Mouse (Mus musculus) neural tube, embryonic 10.5 days (tissue): ENCODE measurements around the gene Adprhl2.

ENCODE experiments used
- DNase-seq: peaks from one replicate; pipeline ENCODE4 v3.0.0-alpha.2; 2017; ENCODE audit warnings: low spot score; ENCODE audit errors: extremely low spot score

Gene Adprhl2

DNA sequence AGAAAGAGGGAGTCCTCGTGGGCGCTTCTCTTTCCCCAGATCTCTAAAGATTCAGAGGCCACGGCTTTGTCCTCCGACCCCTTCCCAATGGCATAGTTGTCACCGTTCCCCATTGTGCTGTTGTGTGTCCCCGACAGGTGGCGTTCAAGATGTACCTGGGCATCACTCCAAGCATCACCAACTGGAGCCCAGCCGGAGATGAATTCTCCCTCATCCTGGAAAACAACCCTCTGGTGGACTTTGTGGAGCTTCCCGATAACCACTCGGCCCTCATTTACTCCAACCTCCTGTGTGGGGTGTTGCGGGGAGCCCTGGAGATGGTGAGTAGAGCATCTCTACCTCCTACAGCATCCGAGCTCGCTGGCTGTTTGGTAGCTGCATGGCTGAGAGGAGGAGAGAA, 47.8 kb downstream of the Adprhl2 start:
- no peak for DNase-seq

DNA sequence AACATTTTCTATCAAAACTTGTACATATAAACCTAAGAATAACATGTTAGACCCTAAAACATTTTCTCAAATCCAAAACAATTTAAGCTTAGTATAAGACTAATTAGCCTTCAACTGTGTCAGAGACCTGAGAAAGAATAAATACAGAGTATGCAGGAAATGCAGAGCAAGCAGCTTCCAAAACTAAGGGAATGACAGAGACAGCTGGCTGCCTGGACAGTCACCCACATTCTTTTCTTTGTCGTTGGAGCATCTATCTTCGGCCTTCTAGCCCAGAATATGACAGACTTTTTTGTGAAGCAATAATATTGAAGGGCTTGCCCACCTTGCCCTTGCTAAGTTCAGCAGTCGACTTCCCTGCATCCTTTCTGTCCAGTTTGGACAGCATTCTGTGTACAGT, 52.2 kb downstream of the Adprhl2 start:
- no peak for DNase-seq
